Mouse (Mus musculus) brain, embryonic 14.5 days (tissue): ENCODE measurements around the gene Endou. TPM values are rescaled to one million over a fixed set of nuclear protein-coding genes. Genes with fewer than 3 reads are reported as not detected.

Experiments
- DNase-seq: peaks from one replicate; pipeline ENCODE4 v3.0.0-alpha.2; 2011; ENCODE audit warnings: low read depth
- CTCF ChIP-seq: fragments of 200-500 bp; IDR thresholded peaks from 2 replicates; pipeline ENCODE4 v1.5.1; 2012; ENCODE audit warnings: inconsistent platforms, mild to moderate bottlenecking, moderate library complexity, borderline replicate concordance; ENCODE audit not compliant: insufficient read depth, insufficient read length; ENCODE audit errors: extremely low read depth
- POLR2A ChIP-seq: fragments of 200-500 bp; IDR thresholded peaks from 2 replicates; pipeline ENCODE4 v1.6.1; 2012; ENCODE audit warnings: mild to moderate bottlenecking, inconsistent platforms, borderline replicate concordance; ENCODE audit not compliant: poor library complexity, insufficient read depth, insufficient read length, severe bottlenecking; ENCODE audit errors: extremely low read depth
- polyA plus RNA-seq: library from polyadenylated mRNA; depleted of rRNA; stranded (reverse); fragments of >200 nt; gene quantifications from 2 replicates; pipeline ENCODE4 v1.2.3, GENCODE M21; 2012

Gene Endou
- polyA plus RNA-seq, 1 experiment: 0.90 TPM

GRCm38 (mm10) chr15:97738923-97739322 is 7.8 kb upstream of the Endou start:
- no peak for DNase-seq
- no peak for TF ChIP-seq CTCF
- TF ChIP-seq POLR2A: no peak

- DNase-seq: no peak
- TF ChIP-seq CTCF (no peak), POLR2A (no peak)
Measured at GRCm38 (mm10) chr15:97731988-97732387, 849 bp upstream of the Endou start.

GRCm38 (mm10) chr15:97730365-97730764 is 774 bp downstream of the Endou start:
- TF ChIP-seq CTCF: no peak
- TF ChIP-seq POLR2A: no peak
- DNase-seq: no peak

- DNase-seq: no peak
- no peak for TF ChIP-seq POLR2A
- TF ChIP-seq CTCF: no peak
Measured at GRCm38 (mm10) chr15:97728804-97729203, 2.3 kb downstream of the Endou start.

- no peak for TF ChIP-seq POLR2A
- TF ChIP-seq CTCF: no peak
- no peak for DNase-seq
Measured at GRCm38 (mm10) chr15:97728394-97728793, 2.7 kb downstream of the Endou start.

- DNase-seq: no peak
- TF ChIP-seq POLR2A (no peak), CTCF (no peak)
Measured at GRCm38 (mm10) chr15:97727520-97727919, 3.6 kb downstream of the Endou start.

GRCm38 (mm10) chr15:97727048-97727447 is 4.1 kb downstream of the Endou start:
- TF ChIP-seq CTCF (no peak), POLR2A (no peak)
- no peak for DNase-seq

GRCm38 (mm10) chr15:97726310-97726709 is 4.8 kb downstream of the Endou start:
- DNase-seq: no peak
- TF ChIP-seq CTCF (no peak), POLR2A (no peak)

- TF ChIP-seq POLR2A (no peak), CTCF (no peak)
- DNase-seq: no peak
Measured at GRCm38 (mm10) chr15:97725198-97725785, 5.8 kb downstream of the Endou start.

- TF ChIP-seq CTCF (no peak), POLR2A (no peak)
- no peak for DNase-seq
Measured at GRCm38 (mm10) chr15:97724346-97725197, 6.6 kb downstream of the Endou start.

GRCm38 (mm10) chr15:97723536-97724345 is 7.4 kb downstream of the Endou start:
- no peak for DNase-seq
- TF ChIP-seq CTCF: no peak
- no peak for TF ChIP-seq POLR2A
